Mouse (Mus musculus) heart, embryonic 15.5 days (tissue): ENCODE measurements at regions not wholly inside any gene's neighbourhood (a gene's known extent, or its start where the extent isn't known, plus 50 kb on each side); places are given as distances from the start of the nearest gene placed in this dataset.
A peak's percentile ranks its signal among the peaks of the same experiment; 100 is the strongest.

Experiments
- ATAC-seq: fragments of 200-750 bp; cut with Nextera tagmentation; replicated peaks from 2 replicates; pipeline ENCODE4 v1.8.0; 2017; ENCODE audit warnings: low read depth, moderate TSS enrichment; ENCODE audit not compliant: insufficient number of reproducible peaks, insufficient read depth, low FRiP score
- H3K27ac ChIP-seq: fragments of 300-500 bp; sonication (generic); 2 replicates; pipeline ENCODE4 v1.5.1; 2015; ENCODE audit warnings: mild to moderate bottlenecking, inconsistent platforms
- H3K27me3 ChIP-seq: fragments of 300-500 bp; sonication (generic); 2 replicates; pipeline ENCODE4 v1.6.1; 2015; ENCODE audit warnings: inconsistent platforms
- H3K36me3 ChIP-seq: fragments of 300-500 bp; sonication (generic); 2 replicates; pipeline ENCODE4 v1.6.1; 2015; ENCODE audit warnings: mild to moderate bottlenecking, inconsistent platforms
- H3K4me1 ChIP-seq: fragments of 300-500 bp; sonication (generic); replicated peaks from 2 replicates; pipeline ENCODE4 v1.6.1; 2015; ENCODE audit warnings: inconsistent platforms
- H3K4me2 ChIP-seq: fragments of 300-500 bp; sonication (generic); 2 replicates; pipeline ENCODE4 v1.6.1; 2015; ENCODE audit warnings: inconsistent platforms, mild to moderate bottlenecking, moderate library complexity
- H3K4me3 ChIP-seq: fragments of 300-500 bp; sonication (generic); 2 replicates; pipeline ENCODE4 v1.5.1; 2015; ENCODE audit warnings: mild to moderate bottlenecking, inconsistent platforms
- H3K9ac ChIP-seq: fragments of 300-500 bp; sonication (generic); 2 replicates; pipeline ENCODE4 v1.6.1; 2015; ENCODE audit warnings: mild to moderate bottlenecking, inconsistent platforms
- H3K9me3 ChIP-seq: fragments of 300-500 bp; sonication (generic); replicated peaks from 2 replicates; pipeline ENCODE4 v1.6.1; 2016; ENCODE audit warnings: inconsistent platforms
- WGBS: fragments of 180-500 bp; shearing (Covaris S2); methylation state at CpG from one replicate; pipeline ENCODE4 v1.1.7; 2015; ENCODE audit warnings: mixed read lengths; 5-methylcytosine and 5-hydroxymethylcytosine counted together

GRCm38 (mm10) chr3:52181326-52182101 lies 76.6 kb upstream of the Maml3 start:
- 87% methylated on average over 9 of the region's 9 CpGs for WGBS
- H3K4me3 ChIP-seq = no peak overlapping the region
- no peak overlapping the region for H3K9ac ChIP-seq
- H3K27me3 ChIP-seq = no peaks in the 10 kb centered on the region
- peak overlapping the region; percentile 95 for H3K27ac ChIP-seq
- H3K4me1 ChIP-seq = peaks cover 35% of the 10 kb centered on the region
- H3K9me3 ChIP-seq = no peaks in the 10 kb centered on the region
- H3K4me2 ChIP-seq = no peak overlapping the region
- ATAC-seq = no peak
- H3K36me3 ChIP-seq = no peaks in the 10 kb centered on the region

GRCm38 (mm10) chr3:52184241-52184640 lies 79.4 kb upstream of the Maml3 start:
- ATAC-seq = no peak
- Histone ChIP-seq H3K9ac (no peak overlapping the region), H3K4me1 (peaks cover 25% of the 10 kb centered on the region), H3K27me3 (no peaks in the 10 kb centered on the region), H3K36me3 (no peaks in the 10 kb centered on the region), H3K9me3 (no peaks in the 10 kb centered on the region), H3K27ac (no peak overlapping the region), H3K4me3 (no peak overlapping the region), H3K4me2 (no peak overlapping the region)
- 80% methylated on average over 12 of the region's 12 CpGs for WGBS

GRCm38 (mm10) chr3:52185351-52185750 lies 80.5 kb upstream of the Maml3 start:
- WGBS = 63% methylated on average over 2 of the region's 2 CpGs

GRCm38 (mm10) chr3:52187401-52187801 lies 80.7 kb upstream of the Foxo1 start:
- H3K9me3 ChIP-seq = no peaks in the 10 kb centered on the region
- no peaks in the 10 kb centered on the region for H3K36me3 ChIP-seq
- H3K4me1 ChIP-seq = peaks cover 3% of the 10 kb centered on the region; the same call in 1 of the 2 replicates
- H3K27ac ChIP-seq = no peak overlapping the region
- ATAC-seq = no peak
- no peak overlapping the region for H3K4me2 ChIP-seq
- no peaks in the 10 kb centered on the region for H3K27me3 ChIP-seq
- WGBS = 60% methylated on average over 4 of the region's 4 CpGs
- no peak overlapping the region for H3K9ac ChIP-seq
- H3K4me3 ChIP-seq = no peak overlapping the region

More at GRCm38 (mm10) chr3:52185351-52185750, 80.5 kb upstream of the Maml3 start:
- Histone ChIP-seq H3K27me3 (no peaks in the 10 kb centered on the region), H3K4me2 (no peak overlapping the region), H3K4me3 (no peak overlapping the region), H3K36me3 (no peaks in the 10 kb centered on the region), H3K9me3 (no peaks in the 10 kb centered on the region), H3K4me1 (peaks cover 14% of the 10 kb centered on the region), H3K9ac (no peak overlapping the region), H3K27ac (no peak overlapping the region)
- no peak for ATAC-seq

- no peak for ATAC-seq
Measured at GRCm38 (mm10) chr3:52188303-52188702, 79.8 kb upstream of the Foxo1 start.

GRCm38 (mm10) chr3:52189016-52189415 lies 79.1 kb upstream of the Foxo1 start:
- Histone ChIP-seq H3K27me3 (no peaks in the 10 kb centered on the region), H3K4me1 (peaks cover 3% of the 10 kb centered on the region; the same call in 1 of the 2 replicates), H3K4me2 (no peak overlapping the region), H3K27ac (no peak overlapping the region), H3K9ac (no peak overlapping the region), H3K36me3 (no peaks in the 10 kb centered on the region), H3K9me3 (no peaks in the 10 kb centered on the region), H3K4me3 (no peak overlapping the region)
- WGBS = 82% methylated on average over 6 of the region's 6 CpGs
- no peak for ATAC-seq

More at GRCm38 (mm10) chr3:52188303-52188702, 79.8 kb upstream of the Foxo1 start:
- 83% methylated on average over 6 of the region's 6 CpGs for WGBS
- no peak overlapping the region for H3K4me3 ChIP-seq
- no peak overlapping the region for H3K9ac ChIP-seq
- peaks cover 3% of the 10 kb centered on the region; the same call in 1 of the 2 replicates for H3K4me1 ChIP-seq
- H3K9me3 ChIP-seq = no peaks in the 10 kb centered on the region
- H3K36me3 ChIP-seq = no peaks in the 10 kb centered on the region
- no peaks in the 10 kb centered on the region for H3K27me3 ChIP-seq
- H3K27ac ChIP-seq = no peak overlapping the region
- H3K4me2 ChIP-seq = no peak overlapping the region

GRCm38 (mm10) chr3:52190021-52190420 lies 78.1 kb upstream of the Foxo1 start:
- H3K4me1 ChIP-seq = peaks cover 3% of the 10 kb centered on the region; the same call in 1 of the 2 replicates
- H3K4me3 ChIP-seq = no peak overlapping the region
- no peaks in the 10 kb centered on the region for H3K27me3 ChIP-seq
- 72% methylated on average over 7 of the region's 7 CpGs for WGBS
- no peak overlapping the region for H3K4me2 ChIP-seq
- H3K36me3 ChIP-seq = no peaks in the 10 kb centered on the region
- no peak overlapping the region for H3K9ac ChIP-seq
- no peaks in the 10 kb centered on the region for H3K9me3 ChIP-seq
- no peak for ATAC-seq
- H3K27ac ChIP-seq = no peak overlapping the region

- no peak overlapping the region for H3K9ac ChIP-seq
Measured at GRCm38 (mm10) chr3:52193026-52193425, 75.1 kb upstream of the Foxo1 start.

GRCm38 (mm10) chr3:52194216-52194615 lies 73.9 kb upstream of the Foxo1 start:
- 84% methylated on average over 10 of the region's 10 CpGs for WGBS
- no peak for ATAC-seq
- H3K27me3 ChIP-seq = no peaks in the 10 kb centered on the region
- H3K9me3 ChIP-seq = no peaks in the 10 kb centered on the region
- no peak overlapping the region for H3K4me3 ChIP-seq
- H3K36me3 ChIP-seq = no peaks in the 10 kb centered on the region
- H3K4me1 ChIP-seq = peaks cover 22% of the 10 kb centered on the region
- no peak overlapping the region for H3K9ac ChIP-seq
- H3K27ac ChIP-seq = no peak overlapping the region
- no peak overlapping the region for H3K4me2 ChIP-seq

More at GRCm38 (mm10) chr3:52193026-52193425, 75.1 kb upstream of the Foxo1 start:
- Histone ChIP-seq H3K9me3 (no peaks in the 10 kb centered on the region), H3K4me2 (no peak overlapping the region), H3K27ac (no peak overlapping the region), H3K36me3 (no peaks in the 10 kb centered on the region), H3K27me3 (no peaks in the 10 kb centered on the region), H3K4me1 (peaks cover 14% of the 10 kb centered on the region), H3K4me3 (no peak overlapping the region)
- no peak for ATAC-seq
- 62% methylated on average over 7 of the region's 7 CpGs for WGBS

GRCm38 (mm10) chr3:52195486-52195885 lies 72.7 kb upstream of the Foxo1 start:
- no peak for ATAC-seq

GRCm38 (mm10) chr3:52196047-52196935 lies 71.8 kb upstream of the Foxo1 start:
- Histone ChIP-seq H3K27ac (peak overlapping the region; percentile 60), H3K9me3 (no peaks in the 10 kb centered on the region), H3K36me3 (no peaks in the 10 kb centered on the region), H3K4me2 (peak overlapping the region; percentile 93), H3K9ac (peak overlapping the region; percentile 73), H3K4me1 (peaks cover 26% of the 10 kb centered on the region), H3K27me3 (no peaks in the 10 kb centered on the region), H3K4me3 (peak overlapping the region; percentile 54)
- 5% methylated on average over 31 of the region's 39 CpGs for WGBS
- ATAC-seq = peak; percentile 66

More at GRCm38 (mm10) chr3:52195486-52195885, 72.7 kb upstream of the Foxo1 start:
- H3K36me3 ChIP-seq = no peaks in the 10 kb centered on the region
- WGBS = 66% methylated on average over 3 of the region's 3 CpGs
- no peak overlapping the region for H3K9ac ChIP-seq
- H3K4me1 ChIP-seq = peaks cover 26% of the 10 kb centered on the region
- H3K4me2 ChIP-seq = peak overlapping the region; percentile 93
- H3K27me3 ChIP-seq = no peaks in the 10 kb centered on the region
- no peak overlapping the region for H3K27ac ChIP-seq
- no peaks in the 10 kb centered on the region for H3K9me3 ChIP-seq
- peak overlapping the region; percentile 54 for H3K4me3 ChIP-seq
